Mouse (Mus musculus) heart, embryonic 16.5 days (tissue): ENCODE data around the gene Prkce. TPM values are rescaled to one million over a fixed set of nuclear protein-coding genes. Genes with fewer than 3 reads are reported as not detected.

Source experiments
- ATAC-seq: fragments of 200-750 bp; cut with Nextera tagmentation; replicated peaks from 2 replicates; pipeline ENCODE4 v1.8.0; 2017; ENCODE audit warnings: moderate number of reproducible peaks; ENCODE audit not compliant: insufficient read depth, low FRiP score; ENCODE audit errors: extremely low read depth
- H3K27ac ChIP-seq: fragments of 300-500 bp; sonication (generic); 2 replicates; pipeline ENCODE4 v1.5.1; 2014; ENCODE audit warnings: mild to moderate bottlenecking, low read length, control low read depth, moderate library complexity
- H3K27me3 ChIP-seq: fragments of 300-500 bp; sonication (generic); 2 replicates; pipeline ENCODE4 v1.6.1; 2014; ENCODE audit warnings: low read length, mixed read lengths; ENCODE audit not compliant: control insufficient read depth, insufficient read depth
- H3K36me3 ChIP-seq: fragments of 300-500 bp; sonication (generic); 2 replicates; pipeline ENCODE4 v1.6.1; 2014; ENCODE audit not compliant: control insufficient read depth, insufficient read depth
- H3K4me1 ChIP-seq: fragments of 300-500 bp; sonication (generic); 2 replicates; pipeline ENCODE4 v1.6.1; 2014; ENCODE audit warnings: low read length, mixed read lengths; ENCODE audit not compliant: control insufficient read depth, insufficient read depth
- H3K4me2 ChIP-seq: fragments of 300-500 bp; sonication (generic); 2 replicates; pipeline ENCODE4 v1.6.1; 2014; ENCODE audit warnings: low read depth, mild to moderate bottlenecking, control low read depth, low read length
- H3K4me3 ChIP-seq: fragments of 300-500 bp; sonication (generic); 2 replicates; pipeline ENCODE4 v1.5.1; 2014; ENCODE audit warnings: mild to moderate bottlenecking, control low read depth, low read length
- H3K9ac ChIP-seq: fragments of 300-500 bp; sonication (generic); 2 replicates; pipeline ENCODE4 v1.6.1; 2014; ENCODE audit warnings: low read length, control low read depth
- H3K9me3 ChIP-seq: fragments of 300-500 bp; sonication (generic); replicated peaks from 2 replicates; pipeline ENCODE4 v1.6.1; 2016; ENCODE audit warnings: low read length; ENCODE audit not compliant: control insufficient read depth
- WGBS: fragments of 180-500 bp; shearing (Covaris S2); extraction: QIAGEN DNeasy Blood & Tissue Kit; methylation state at CpG from one replicate; pipeline ENCODE4 v1.1.7; 2014; 5-methylcytosine and 5-hydroxymethylcytosine counted together
- polyA plus RNA-seq: library from polyadenylated mRNA; unstranded; fragments of >200 nt; fragmentation: Nextera tagmentation; extraction: Ambion mirVana; gene quantifications from 2 replicates; pipeline ENCODE4 v1.2.1, GENCODE M21; 2015

Prkce gene
- polyA plus RNA-seq, 1 experiment from 2014 or later, result 6.0 TPM

GRCm38 (mm10) chr17:86460645-86461430, 293.3 kb downstream of the Prkce start:
- peak overlapping the region; percentile 2; the same call in 1 of the 2 replicates for H3K27ac ChIP-seq
- H3K27me3 ChIP-seq, result no peaks in the 10 kb centered on the region
- H3K36me3 ChIP-seq, result no peaks in the 10 kb centered on the region
- H3K4me1 ChIP-seq, result peaks cover 20% of the 10 kb centered on the region
- no peak overlapping the region for H3K9ac ChIP-seq
- WGBS, result 66% methylated on average over 17 of the region's 17 CpGs
- ATAC-seq, result no peak
- no peaks in the 10 kb centered on the region for H3K9me3 ChIP-seq
- H3K4me2 ChIP-seq, result no peak overlapping the region
- no peak overlapping the region for H3K4me3 ChIP-seq

GRCm38 (mm10) chr17:86463369-86463768, 295.8 kb downstream of the Prkce start:
- Histone ChIP-seq H3K9me3 (no peaks in the 10 kb centered on the region), H3K36me3 (no peaks in the 10 kb centered on the region), H3K27me3 (no peaks in the 10 kb centered on the region), H3K4me3 (no peak overlapping the region), H3K4me2 (no peak overlapping the region), H3K4me1 (peaks cover 29% of the 10 kb centered on the region), H3K9ac (no peak overlapping the region), H3K27ac (no peak overlapping the region)
- WGBS, result 66% methylated on average over 3 of the region's 3 CpGs
- ATAC-seq, result no peak

GRCm38 (mm10) chr17:86464197-86464596, 296.6 kb downstream of the Prkce start:
- Histone ChIP-seq H3K4me2 (no peak overlapping the region), H3K4me3 (no peak overlapping the region), H3K9me3 (no peaks in the 10 kb centered on the region), H3K36me3 (no peaks in the 10 kb centered on the region), H3K4me1 (peaks cover 36% of the 10 kb centered on the region), H3K27me3 (no peaks in the 10 kb centered on the region), H3K9ac (no peak overlapping the region), H3K27ac (no peak overlapping the region)
- 88% methylated on average over 8 of the region's 8 CpGs for WGBS
- ATAC-seq, result no peak

- H3K36me3 ChIP-seq, result no peaks in the 10 kb centered on the region
- no peak overlapping the region for H3K9ac ChIP-seq
- H3K4me3 ChIP-seq, result no peak overlapping the region
- ATAC-seq, result no peak
- no peak overlapping the region for H3K27ac ChIP-seq
- peaks cover 38% of the 10 kb centered on the region for H3K4me1 ChIP-seq
- no peak overlapping the region for H3K4me2 ChIP-seq
- 82% methylated on average over 16 of the region's 16 CpGs for WGBS
- H3K27me3 ChIP-seq, result no peaks in the 10 kb centered on the region
- no peaks in the 10 kb centered on the region for H3K9me3 ChIP-seq
Measured at GRCm38 (mm10) chr17:86464689-86465363, 297.2 kb downstream of the Prkce start.

GRCm38 (mm10) chr17:86465865-86466264, 298.3 kb downstream of the Prkce start:
- no peaks in the 10 kb centered on the region for H3K27me3 ChIP-seq
- no peak overlapping the region for H3K4me2 ChIP-seq
- H3K4me3 ChIP-seq, result no peak overlapping the region
- 91% methylated on average over 13 of the region's 13 CpGs for WGBS
- H3K9me3 ChIP-seq, result no peaks in the 10 kb centered on the region
- H3K36me3 ChIP-seq, result no peaks in the 10 kb centered on the region
- peaks cover 33% of the 10 kb centered on the region for H3K4me1 ChIP-seq
- no peak overlapping the region for H3K27ac ChIP-seq
- ATAC-seq, result no peak
- H3K9ac ChIP-seq, result no peak overlapping the region

GRCm38 (mm10) chr17:86466412-86466811, 298.8 kb downstream of the Prkce start:
- Histone ChIP-seq H3K36me3 (no peaks in the 10 kb centered on the region), H3K4me2 (no peak overlapping the region)

GRCm38 (mm10) chr17:86466871-86467270, 299.3 kb downstream of the Prkce start:
- no peak overlapping the region for H3K9ac ChIP-seq
- 20% methylated on average over 7 of the region's 7 CpGs for WGBS
- H3K4me3 ChIP-seq, result 0 out of 2 replicates have a peak overlapping the region, but pooled peaks have one; percentile 9
- no peaks in the 10 kb centered on the region for H3K36me3 ChIP-seq
- no peaks in the 10 kb centered on the region for H3K9me3 ChIP-seq
- peak; percentile 10; the same call in 1 of the 2 replicates for ATAC-seq
- peak overlapping the region; percentile 87 for H3K27ac ChIP-seq
- H3K4me2 ChIP-seq, result peak overlapping the region; percentile 52
- peaks cover 33% of the 10 kb centered on the region for H3K4me1 ChIP-seq
- H3K27me3 ChIP-seq, result no peaks in the 10 kb centered on the region

More at GRCm38 (mm10) chr17:86466412-86466811, 298.8 kb downstream of the Prkce start:
- no peak overlapping the region for H3K27ac ChIP-seq
- no peak overlapping the region for H3K9ac ChIP-seq
- peaks cover 33% of the 10 kb centered on the region for H3K4me1 ChIP-seq
- no peaks in the 10 kb centered on the region for H3K27me3 ChIP-seq
- H3K9me3 ChIP-seq, result no peaks in the 10 kb centered on the region
- ATAC-seq, result no peak
- no peak overlapping the region for H3K4me3 ChIP-seq
- WGBS, result 87% methylated on average over 7 of the region's 7 CpGs

- H3K27me3 ChIP-seq, result no peaks in the 10 kb centered on the region
- ATAC-seq, result peak; percentile 71
- WGBS, result 16% methylated on average over 10 of the region's 10 CpGs
- H3K9me3 ChIP-seq, result no peaks in the 10 kb centered on the region
- peak overlapping the region; percentile 67 for H3K9ac ChIP-seq
- H3K36me3 ChIP-seq, result no peaks in the 10 kb centered on the region
- H3K4me1 ChIP-seq, result peaks cover 33% of the 10 kb centered on the region
- H3K27ac ChIP-seq, result peak overlapping the region; percentile 87
- H3K4me3 ChIP-seq, result 0 out of 2 replicates have a peak overlapping the region, but pooled peaks have one; percentile 9
- H3K4me2 ChIP-seq, result peak overlapping the region; percentile 52
Measured at GRCm38 (mm10) chr17:86467291-86467898, 299.8 kb downstream of the Prkce start.

- H3K27ac ChIP-seq, result peak overlapping the region; percentile 87
- peak overlapping the region; percentile 67 for H3K9ac ChIP-seq
Measured at GRCm38 (mm10) chr17:86467967-86468366, 300.4 kb downstream of the Prkce start.

More at GRCm38 (mm10) chr17:86467967-86468366, 300.4 kb downstream of the Prkce start:
- Histone ChIP-seq H3K36me3 (no peaks in the 10 kb centered on the region), H3K27me3 (no peaks in the 10 kb centered on the region), H3K4me1 (peaks cover 33% of the 10 kb centered on the region), H3K4me3 (no peak overlapping the region), H3K9me3 (no peaks in the 10 kb centered on the region), H3K4me2 (peak overlapping the region; percentile 52)
- no peak for ATAC-seq
- 53% methylated on average over 5 of the region's 5 CpGs for WGBS
